Mouse (Mus musculus): Measurements from ENCODE around the gene Qk.

DNA sequence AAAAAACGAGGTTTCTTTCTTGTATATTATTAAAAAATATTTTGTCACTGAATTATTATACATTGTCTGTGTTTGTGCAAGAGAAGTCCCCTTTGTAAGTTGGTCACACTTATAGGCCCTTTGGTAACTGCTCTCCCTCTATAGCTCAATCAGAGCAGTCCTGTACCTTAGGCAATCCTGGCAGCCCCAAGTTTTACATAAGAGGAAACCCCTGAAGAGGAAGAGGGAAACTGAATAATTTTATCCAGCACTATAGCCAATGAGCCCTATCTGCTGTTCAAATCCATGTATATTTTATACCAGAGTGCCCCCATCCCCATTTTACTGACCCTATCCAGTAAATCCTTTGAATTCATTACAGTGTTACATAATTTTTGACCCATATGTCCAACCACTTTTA, 1.4 kb upstream of the Qk start:
- TF ChIP-seq CTCF (IDR thresholded peaks at IDR 0.05; ENCODE audit: low read depth, low read length) (no peak), POLR2A (IDR thresholded peaks at IDR 0.05; ENCODE audit: extremely low read depth, insufficient read depth, low read length) (no peak)

Measured in liver, adult 2 months (tissue).